Mouse (Mus musculus) kidney, postnatal 0 days (tissue): ENCODE data around the gene Sos1. TPM values are rescaled to one million over a fixed set of nuclear protein-coding genes. Genes with fewer than 3 reads are reported as not detected.

Experiments used
- ATAC-seq: fragments of 200-750 bp; cut with Nextera tagmentation; replicated peaks from 2 replicates; pipeline ENCODE4 v1.8.0; 2017; ENCODE audit warnings: low read depth, moderate number of reproducible peaks, moderate TSS enrichment, moderate library complexity; ENCODE audit not compliant: low FRiP score
- DNase-seq: peaks from one replicate; pipeline ENCODE4 v3.0.0-alpha.2; 2016; ENCODE audit warnings: low spot score
- H3K27ac ChIP-seq: fragments of 300-500 bp; sonication (generic); 2 replicates; pipeline ENCODE4 v1.5.1; 2014; ENCODE audit warnings: mild to moderate bottlenecking
- H3K27me3 ChIP-seq: fragments of 300-500 bp; sonication (generic); 2 replicates; pipeline ENCODE4 v1.6.1; 2014; ENCODE audit warnings: low read length, mixed read lengths; ENCODE audit not compliant: insufficient read depth
- H3K36me3 ChIP-seq: fragments of 300-500 bp; sonication (generic); 2 replicates; pipeline ENCODE4 v1.6.1; 2014; ENCODE audit warnings: low read length, mixed read lengths; ENCODE audit not compliant: insufficient read depth
- H3K4me1 ChIP-seq: fragments of 300-500 bp; sonication (generic); replicated peaks from 2 replicates; pipeline ENCODE4 v1.6.1; 2014; ENCODE audit warnings: antibody characterized with exemption, low read length, mixed read lengths; ENCODE audit not compliant: insufficient read depth
- H3K4me2 ChIP-seq: fragments of 300-500 bp; sonication (generic); 2 replicates; pipeline ENCODE4 v1.6.1; 2014; ENCODE audit warnings: mild to moderate bottlenecking, low read length, moderate library complexity, mixed read lengths
- H3K4me3 ChIP-seq: fragments of 300-500 bp; sonication (generic); replicated peaks from 2 replicates; pipeline ENCODE4 v1.5.1; 2014; ENCODE audit warnings: low read depth, low read length
- H3K9ac ChIP-seq: fragments of 300-500 bp; sonication (generic); 2 replicates; pipeline ENCODE4 v1.6.1; 2014; ENCODE audit warnings: low read depth, low read length
- H3K9me3 ChIP-seq: fragments of 300-500 bp; sonication (generic); replicated peaks from 2 replicates; pipeline ENCODE4 v1.6.1; 2016; ENCODE audit warnings: low read length, inconsistent platforms, mixed read lengths
- CTCF ChIP-seq: IDR thresholded peaks from 2 replicates; pipeline ENCODE4 v1.5.1; 2016; ENCODE audit warnings: antibody characterized with exemption, low read depth, mild to moderate bottlenecking, moderate library complexity
- WGBS: fragments of 180-500 bp; shearing (Covaris S2); extraction: QIAGEN DNeasy Blood & Tissue Kit; methylation state at CpG from one replicate; pipeline ENCODE4 v1.1.7; 2014; 5-methylcytosine and 5-hydroxymethylcytosine counted together
- polyA plus RNA-seq: library from polyadenylated mRNA; unstranded; fragments of >200 nt; fragmentation: Nextera tagmentation; extraction: Ambion mirVana; gene quantifications from 2 replicates; pipeline ENCODE4 v1.2.1, GENCODE M21; 2015

Gene Sos1
- polyA plus RNA-seq, 1 experiment from 2014 or later = 4.8 TPM

DNA sequence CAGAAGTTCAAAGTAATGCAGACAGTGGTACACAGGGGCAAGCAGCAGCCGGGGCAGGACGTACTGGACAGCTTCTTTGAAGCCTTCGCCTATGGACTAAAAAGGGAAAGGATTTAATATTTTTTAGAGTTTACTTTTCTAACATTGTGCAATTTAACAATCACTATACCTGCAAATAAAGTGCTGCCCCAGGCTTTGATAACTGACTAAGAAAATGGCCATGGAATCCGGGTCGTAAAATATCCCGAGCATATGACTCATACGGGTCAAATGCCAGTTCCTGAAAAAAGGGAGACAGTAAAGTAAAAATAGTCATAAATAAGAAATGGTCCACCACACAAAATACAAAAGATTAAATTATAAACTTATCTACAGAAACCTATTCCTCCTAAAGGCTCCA, 34.8 kb downstream of the Sos1 start:
- DNase-seq = no peak
- 75% methylated on average over 7 of the region's 7 CpGs for WGBS
- TF ChIP-seq CTCF = no peak
- Histone ChIP-seq H3K4me1 (no peaks in the 10 kb centered on the region), H3K9ac (no peak overlapping the region), H3K4me2 (no peak overlapping the region), H3K27ac (no peak overlapping the region), H3K4me3 (no peak overlapping the region), H3K36me3 (peaks cover 38% of the 10 kb centered on the region; the same call in 1 of the 2 replicates), H3K27me3 (no peaks in the 10 kb centered on the region), H3K9me3 (no peaks in the 10 kb centered on the region)
- no peak for ATAC-seq

DNA sequence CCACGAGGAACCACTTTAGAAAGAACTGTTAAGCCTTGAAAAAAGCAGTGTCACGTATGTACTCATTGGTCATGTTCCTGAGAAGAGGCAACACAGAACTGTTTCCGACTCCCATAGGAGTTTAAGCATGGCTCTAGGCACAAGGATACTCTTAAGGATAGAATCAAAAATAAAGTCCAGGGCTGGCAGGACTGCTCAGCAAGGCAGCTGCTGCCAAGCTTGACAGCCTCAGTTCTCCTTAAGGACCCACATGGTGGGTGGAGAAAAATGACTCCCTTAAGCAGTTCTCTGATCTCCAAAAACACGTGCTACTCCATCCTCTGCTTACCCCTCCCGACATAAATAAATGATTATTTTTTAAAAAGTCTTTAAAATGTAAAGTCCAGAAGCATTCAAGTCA, 44.6 kb downstream of the Sos1 start:
- Histone ChIP-seq H3K9ac (no peak overlapping the region), H3K36me3 (peaks cover 19% of the 10 kb centered on the region; the same call in 1 of the 2 replicates), H3K4me1 (no peaks in the 10 kb centered on the region), H3K27ac (no peak overlapping the region), H3K4me2 (no peak overlapping the region), H3K4me3 (no peak overlapping the region), H3K27me3 (no peaks in the 10 kb centered on the region), H3K9me3 (no peaks in the 10 kb centered on the region)
- DNase-seq (no peak), ATAC-seq (no peak)
- 74% methylated on average over 5 of the region's 5 CpGs for WGBS
- TF ChIP-seq CTCF = no peak

DNA sequence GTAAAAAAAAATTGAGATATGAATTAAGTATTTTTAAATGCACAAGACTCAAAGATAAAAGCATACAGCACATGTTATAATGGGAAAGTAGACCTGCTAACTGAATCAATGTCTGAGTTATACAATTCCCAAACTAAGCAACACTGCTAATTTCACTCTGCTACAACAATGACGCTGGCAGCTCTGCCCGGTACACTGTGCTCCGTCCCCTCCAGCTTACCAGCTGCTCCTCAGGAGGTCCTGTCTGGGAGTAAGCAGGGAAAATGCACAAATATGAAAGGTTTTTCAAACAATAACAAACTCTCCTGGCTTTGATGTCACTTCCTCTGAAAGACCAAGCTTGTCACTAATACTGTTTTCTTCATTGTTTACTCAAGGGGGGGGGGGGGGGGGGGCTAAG, 45.8 kb downstream of the Sos1 start:
- H3K27ac ChIP-seq = no peak overlapping the region
- H3K9me3 ChIP-seq = no peaks in the 10 kb centered on the region
- no peak for TF ChIP-seq CTCF
- H3K36me3 ChIP-seq = peaks cover 19% of the 10 kb centered on the region; the same call in 1 of the 2 replicates
- 49% methylated on average over 3 of the region's 3 CpGs for WGBS
- no peak overlapping the region for H3K9ac ChIP-seq
- no peak overlapping the region for H3K4me3 ChIP-seq
- H3K27me3 ChIP-seq = no peaks in the 10 kb centered on the region
- H3K4me1 ChIP-seq = no peaks in the 10 kb centered on the region
- H3K4me2 ChIP-seq = no peak overlapping the region
- ATAC-seq = no peak
- no peak for DNase-seq

DNA sequence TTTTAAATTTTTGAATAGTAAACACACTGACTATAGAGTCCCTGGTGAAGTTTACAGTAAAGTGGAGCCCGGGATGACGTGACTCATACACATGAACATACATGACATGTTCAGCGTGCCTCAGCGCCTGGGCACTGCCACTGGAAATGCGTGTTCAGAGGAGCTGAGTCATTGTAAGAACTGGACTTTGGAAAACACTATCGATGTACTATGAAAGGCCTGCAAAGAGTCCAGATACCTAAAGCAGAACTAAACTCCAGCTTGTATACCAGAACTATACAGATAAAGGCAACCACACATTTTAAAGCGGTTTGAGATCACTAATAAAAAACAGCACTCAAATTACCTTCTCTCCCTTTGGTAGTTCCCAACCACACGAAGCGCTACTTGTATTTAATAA, 48.3 kb downstream of the Sos1 start:
- Histone ChIP-seq H3K27ac (no peak overlapping the region), H3K9ac (no peak overlapping the region), H3K27me3 (no peaks in the 10 kb centered on the region), H3K4me1 (no peaks in the 10 kb centered on the region; the same call in 1 of the 2 replicates), H3K36me3 (0 out of 2 replicates have a peak, but pooled peaks cover 12% of the 10 kb centered on the region), H3K9me3 (no peaks in the 10 kb centered on the region), H3K4me3 (no peak overlapping the region), H3K4me2 (no peak overlapping the region)
- DNase-seq (no peak), ATAC-seq (no peak)
- TF ChIP-seq CTCF = no peak
- 92% methylated on average over 9 of the region's 9 CpGs for WGBS

DNA sequence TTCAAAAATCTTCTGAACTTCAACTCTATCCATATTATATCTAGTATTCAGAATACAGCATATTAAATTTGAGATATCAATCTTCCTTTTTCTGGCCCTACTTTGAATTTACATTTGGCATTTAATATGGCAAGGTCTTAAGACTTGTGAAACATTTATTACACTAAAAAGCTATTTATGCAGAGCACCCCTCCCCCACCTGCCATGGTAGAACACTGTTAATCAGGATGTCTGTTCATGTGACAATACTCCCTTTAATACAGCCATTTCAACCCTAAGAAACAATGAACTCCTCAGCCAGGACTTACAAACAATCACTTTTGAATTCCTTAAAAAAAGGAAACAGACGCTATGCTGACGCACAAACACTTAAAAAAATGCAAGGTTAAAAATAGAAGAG, 52.3 kb downstream of the Sos1 start:
- no peak overlapping the region for H3K4me3 ChIP-seq
- DNase-seq (peak; percentile 28), ATAC-seq (no peak)
- no peak for TF ChIP-seq CTCF
- peaks cover under 1% of the 10 kb centered on the region for H3K36me3 ChIP-seq
- H3K4me1 ChIP-seq = no peaks in the 10 kb centered on the region; the same call in 1 of the 2 replicates
- no peak overlapping the region for H3K4me2 ChIP-seq
- H3K9ac ChIP-seq = no peak overlapping the region
- no peaks in the 10 kb centered on the region for H3K27me3 ChIP-seq
- no peaks in the 10 kb centered on the region for H3K9me3 ChIP-seq
- H3K27ac ChIP-seq = peak overlapping the region; percentile 54; the same call in 1 of the 2 replicates
- 60% methylated on average over 2 of the region's 2 CpGs for WGBS

DNA sequence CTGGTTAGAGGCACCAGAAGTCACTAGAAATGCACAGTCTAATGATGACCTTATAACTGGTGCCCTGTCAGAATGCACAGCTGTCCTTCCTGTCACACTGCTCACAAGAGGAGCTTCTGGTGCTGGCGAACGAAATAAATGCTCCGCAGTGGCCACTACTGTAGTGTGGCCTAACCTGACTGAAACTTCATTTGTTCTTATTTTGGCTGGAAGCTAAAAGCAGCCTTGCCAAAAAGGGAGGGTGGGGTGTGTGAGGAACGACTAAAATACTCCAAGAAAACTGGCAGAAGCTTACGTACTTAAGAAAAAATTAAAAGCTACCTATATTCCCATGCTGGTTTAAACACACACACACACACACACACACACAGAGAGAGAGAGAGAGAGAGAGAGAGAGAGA, 53.4 kb downstream of the Sos1 start:
- no peak for TF ChIP-seq CTCF
- no peak overlapping the region for H3K4me3 ChIP-seq
- 65% methylated on average over 5 of the region's 5 CpGs for WGBS
- DNase-seq (no peak), ATAC-seq (no peak)
- no peaks in the 10 kb centered on the region; the same call in 1 of the 2 replicates for H3K4me1 ChIP-seq
- H3K36me3 ChIP-seq = peaks cover 10% of the 10 kb centered on the region
- no peaks in the 10 kb centered on the region for H3K27me3 ChIP-seq
- no peaks in the 10 kb centered on the region for H3K9me3 ChIP-seq
- no peak overlapping the region for H3K9ac ChIP-seq
- no peak overlapping the region for H3K4me2 ChIP-seq
- no peak overlapping the region for H3K27ac ChIP-seq

DNA sequence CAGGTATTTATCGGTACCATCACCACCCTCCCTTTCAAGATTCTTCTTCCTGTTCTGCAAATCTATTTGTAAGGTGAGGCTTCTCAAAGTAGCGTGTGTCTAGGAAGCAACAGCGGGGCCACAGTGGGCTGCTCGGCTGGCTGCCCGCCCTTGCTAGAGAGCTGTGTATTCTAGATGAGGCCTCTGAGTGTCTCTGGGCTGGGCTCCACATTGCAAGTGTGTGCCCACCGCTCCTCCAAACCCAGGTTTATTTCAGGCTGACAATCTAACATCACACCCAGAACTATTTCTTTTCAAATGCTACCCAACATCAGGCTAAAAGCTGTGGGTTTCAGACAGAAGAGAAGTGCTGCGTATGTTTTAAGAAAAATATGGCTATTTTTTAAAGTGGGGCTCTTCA, 54.1 kb downstream of the Sos1 start:
- Histone ChIP-seq H3K4me1 (no peaks in the 10 kb centered on the region; the same call in 1 of the 2 replicates), H3K9me3 (no peaks in the 10 kb centered on the region), H3K27me3 (no peaks in the 10 kb centered on the region), H3K4me2 (no peak overlapping the region), H3K36me3 (peaks cover 10% of the 10 kb centered on the region), H3K27ac (no peak overlapping the region), H3K9ac (no peak overlapping the region), H3K4me3 (no peak overlapping the region)
- 84% methylated on average over 7 of the region's 7 CpGs for WGBS
- DNase-seq (no peak), ATAC-seq (no peak)
- TF ChIP-seq CTCF = no peak
